Mouse (Mus musculus) heart, embryonic 12.5 days (tissue): Measurements from ENCODE around the gene Gm27027. TPM values are rescaled to one million over a fixed set of nuclear protein-coding genes. Genes with fewer than 3 reads are reported as not detected.
A peak's percentile ranks its signal among the peaks of the same experiment; 100 is the strongest.

ENCODE experiments used
- ATAC-seq: fragments of 200-750 bp; cut with Nextera tagmentation; 2 replicates; pipeline ENCODE4 v1.8.0; 2017; ENCODE audit warnings: moderate TSS enrichment, moderate library complexity; ENCODE audit not compliant: insufficient number of reproducible peaks, low FRiP score
- H3K27ac ChIP-seq: fragments of 300-500 bp; sonication (generic); 2 replicates; pipeline ENCODE4 v1.5.1; 2016; ENCODE audit warnings: mild to moderate bottlenecking, moderate library complexity; ENCODE audit not compliant: poor library complexity, severe bottlenecking
- H3K27me3 ChIP-seq: fragments of 300-500 bp; sonication (generic); replicated peaks from 2 replicates; pipeline ENCODE4 v1.6.1; 2016; ENCODE audit warnings: mild to moderate bottlenecking, moderate library complexity
- H3K36me3 ChIP-seq: fragments of 300-500 bp; sonication (generic); 2 replicates; pipeline ENCODE4 v1.6.1; 2016; ENCODE audit warnings: mild to moderate bottlenecking, moderate library complexity
- H3K4me1 ChIP-seq: fragments of 300-500 bp; sonication (generic); replicated peaks from 2 replicates; pipeline ENCODE4 v1.6.1; 2016; ENCODE audit warnings: mild to moderate bottlenecking
- H3K4me2 ChIP-seq: fragments of 300-500 bp; sonication (generic); 2 replicates; pipeline ENCODE4 v1.6.1; 2016; ENCODE audit warnings: mild to moderate bottlenecking, moderate library complexity
- H3K4me3 ChIP-seq: fragments of 300-500 bp; sonication (generic); 2 replicates; pipeline ENCODE4 v1.5.1; 2016; ENCODE audit warnings: mild to moderate bottlenecking
- H3K9ac ChIP-seq: fragments of 300-500 bp; sonication (generic); 2 replicates; pipeline ENCODE4 v1.6.1; 2016; ENCODE audit warnings: mild to moderate bottlenecking, moderate library complexity
- H3K9me3 ChIP-seq: fragments of 300-500 bp; sonication (generic); replicated peaks from 2 replicates; pipeline ENCODE4 v1.6.1; 2016; ENCODE audit warnings: mild to moderate bottlenecking, moderate library complexity
- WGBS: fragments of 180-500 bp; shearing (Covaris S2); methylation state at CpG from one replicate; pipeline ENCODE4 v1.1.7; 2016; 5-methylcytosine and 5-hydroxymethylcytosine counted together
- polyA plus RNA-seq: library from polyadenylated mRNA; unstranded; fragments of >200 nt; fragmentation: Nextera tagmentation; extraction: Ambion mirVana; gene quantifications from 2 replicates; pipeline ENCODE4 v1.2.1, GENCODE M21; 2016

Gene Gm27027
- polyA plus RNA-seq, 1 experiment from 2014 or later: not detected

DNA sequence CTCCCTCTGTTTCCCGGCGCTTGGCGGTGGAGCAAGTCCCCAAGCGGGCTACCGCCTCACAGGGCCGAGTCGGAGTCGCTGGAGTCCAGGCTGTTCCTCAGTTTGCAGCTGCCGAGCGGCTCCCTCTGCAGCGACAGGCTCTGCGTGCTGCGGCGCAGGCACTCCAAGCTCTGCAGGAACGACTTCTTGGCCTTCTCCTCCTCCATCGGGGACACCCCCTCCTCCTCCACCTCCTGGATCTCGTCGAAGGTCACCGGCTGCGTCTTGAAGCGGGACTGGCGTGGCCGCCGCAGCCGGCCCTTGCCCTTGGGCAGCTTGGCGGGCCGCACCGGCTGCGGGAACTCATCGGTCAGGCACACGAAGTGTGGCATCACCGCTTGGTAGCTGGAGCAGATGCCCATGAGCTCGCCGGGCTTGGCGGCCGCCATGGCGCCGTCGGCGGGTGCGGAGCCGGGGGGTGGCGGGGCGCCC, 39.8 kb downstream of the Gm27027 start:
- Histone ChIP-seq H3K9ac (peak overlapping the region; percentile 81), H3K9me3 (no peaks in the 10 kb centered on the region), H3K27me3 (peaks cover 63% of the 10 kb centered on the region), H3K27ac (0 out of 2 replicates have a peak overlapping the region, but pooled peaks have one; percentile 4), H3K4me1 (peaks cover 19% of the 10 kb centered on the region), H3K4me2 (peak overlapping the region; percentile 89), H3K4me3 (peak overlapping the region; percentile 63), H3K36me3 (no peaks in the 10 kb centered on the region)
- under 1% methylated on average over 43 of the region's 44 CpGs for WGBS
- peak; percentile 66 for ATAC-seq

DNA sequence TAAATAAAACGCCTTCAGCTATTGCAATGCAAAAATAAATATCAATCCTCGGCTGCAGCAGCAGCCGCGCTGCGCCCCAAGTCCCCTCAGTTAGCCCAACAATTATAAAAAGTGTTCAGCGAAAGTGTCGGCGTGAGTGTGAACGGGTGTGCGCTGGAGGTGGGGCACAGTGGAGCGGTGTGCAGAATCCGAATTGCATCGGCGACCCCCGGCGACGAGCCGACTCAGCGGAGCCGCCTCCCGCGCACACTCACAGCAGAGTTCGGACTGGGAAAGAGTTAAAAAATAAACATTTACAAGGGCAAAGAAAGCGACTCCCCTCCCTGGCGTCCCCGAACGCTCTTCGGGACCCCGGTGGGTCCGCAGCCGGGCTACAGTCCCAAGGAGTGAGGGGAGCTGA, 40.3 kb downstream of the Gm27027 start:
- H3K4me3 ChIP-seq: peak overlapping the region; percentile 63
- H3K27me3 ChIP-seq: peaks cover 60% of the 10 kb centered on the region
- 0 out of 2 replicates have a peak overlapping the region, but pooled peaks have one; percentile 4 for H3K27ac ChIP-seq
- H3K9me3 ChIP-seq: no peaks in the 10 kb centered on the region
- no peak for ATAC-seq
- no peaks in the 10 kb centered on the region for H3K36me3 ChIP-seq
- H3K9ac ChIP-seq: peak overlapping the region; percentile 81
- under 1% methylated on average over 31 of the region's 31 CpGs for WGBS
- peak overlapping the region; percentile 89 for H3K4me2 ChIP-seq
- peaks cover 19% of the 10 kb centered on the region for H3K4me1 ChIP-seq

DNA sequence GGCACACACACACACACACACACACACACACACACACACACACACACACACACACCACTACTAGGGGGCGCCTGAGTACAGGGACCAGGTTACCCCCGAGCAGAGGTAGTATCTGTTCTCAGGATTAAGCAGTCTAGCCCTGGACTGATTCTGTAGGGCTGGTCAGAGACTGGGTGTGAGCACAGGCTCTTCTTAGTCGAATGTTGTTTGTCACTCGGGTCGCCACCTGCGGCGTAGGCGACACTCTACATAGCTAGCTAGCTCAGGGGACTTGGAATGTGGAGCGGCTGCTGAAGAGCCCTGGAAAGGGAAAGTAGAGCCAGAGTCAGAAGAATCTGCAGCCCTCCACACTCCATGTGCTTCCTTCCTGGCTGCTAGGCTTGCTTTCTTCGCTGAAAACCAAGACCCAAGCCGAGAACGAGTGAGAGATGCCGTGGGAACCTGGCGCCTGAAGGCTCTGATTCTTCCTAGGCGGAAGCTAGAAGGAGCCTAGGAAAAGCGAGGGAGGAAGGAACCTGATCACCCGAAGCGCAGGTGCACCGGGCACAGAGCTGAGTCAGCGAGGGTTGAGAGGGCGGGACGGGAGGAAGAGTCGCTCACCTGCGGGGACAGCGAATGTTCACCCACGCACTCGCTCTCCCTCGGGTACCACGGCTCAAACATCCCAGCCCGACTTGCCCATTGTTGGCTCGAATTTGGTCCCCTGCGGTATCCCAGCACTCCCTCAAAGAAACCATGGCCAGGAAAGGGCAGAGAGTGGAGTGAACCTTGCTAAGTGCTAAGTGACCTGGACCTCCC, 41.2 kb downstream of the Gm27027 start:
- peak overlapping the region; percentile 81; the same call in 1 of the 2 replicates for H3K9ac ChIP-seq
- ATAC-seq: no peak
- H3K36me3 ChIP-seq: no peaks in the 10 kb centered on the region
- H3K4me3 ChIP-seq: peak overlapping the region; percentile 63
- WGBS: 2% methylated on average over 32 of the region's 32 CpGs
- H3K9me3 ChIP-seq: no peaks in the 10 kb centered on the region
- no peak overlapping the region for H3K27ac ChIP-seq
- peaks cover 19% of the 10 kb centered on the region for H3K4me1 ChIP-seq
- peak overlapping the region; percentile 89 for H3K4me2 ChIP-seq
- H3K27me3 ChIP-seq: peaks cover 57% of the 10 kb centered on the region

DNA sequence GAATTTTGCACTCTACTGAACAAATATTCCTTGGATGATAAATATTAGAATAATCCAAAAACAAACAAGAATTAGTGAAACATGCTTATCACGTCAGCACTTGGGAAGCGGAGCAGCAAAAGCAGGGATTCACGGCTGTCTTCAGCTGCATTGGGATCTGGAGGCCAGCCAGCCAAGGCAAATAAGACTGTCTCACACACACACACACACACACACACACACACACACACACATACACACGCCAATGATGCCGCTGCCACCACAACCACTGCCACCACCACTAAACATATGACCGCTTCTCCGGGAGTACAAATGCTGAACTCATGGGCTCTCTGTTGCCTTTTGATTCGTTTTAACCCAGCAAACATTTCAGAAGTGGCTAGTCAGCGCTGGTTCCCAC, 42.4 kb downstream of the Gm27027 start:
- H3K27ac ChIP-seq: no peak overlapping the region
- peaks cover 57% of the 10 kb centered on the region for H3K27me3 ChIP-seq
- no peaks in the 10 kb centered on the region for H3K36me3 ChIP-seq
- peaks cover 5% of the 10 kb centered on the region for H3K9me3 ChIP-seq
- H3K4me3 ChIP-seq: no peak overlapping the region
- H3K9ac ChIP-seq: no peak overlapping the region
- H3K4me2 ChIP-seq: no peak overlapping the region
- H3K4me1 ChIP-seq: peaks cover 19% of the 10 kb centered on the region
- ATAC-seq: no peak
- 83% methylated on average over 9 of the region's 9 CpGs for WGBS

DNA sequence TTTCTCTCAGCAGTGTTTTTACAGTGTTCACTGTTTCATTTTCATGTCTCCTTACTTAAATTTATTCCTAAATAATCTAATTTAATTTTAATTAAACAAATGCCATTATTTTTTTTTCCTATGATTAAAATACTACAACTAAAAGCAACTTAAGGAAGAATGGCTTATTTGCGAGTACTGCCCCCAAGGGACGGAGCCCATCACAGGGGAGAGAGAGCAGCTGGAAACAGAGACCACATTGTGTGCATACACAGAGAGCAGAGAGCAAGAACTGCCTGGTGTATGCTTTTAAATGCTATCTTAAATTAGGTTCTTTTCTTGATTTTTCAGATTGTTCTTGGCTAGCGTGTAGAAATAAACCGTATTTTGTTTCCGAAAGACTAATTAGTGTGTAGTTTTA, 49.2 kb downstream of the Gm27027 start:
- peaks cover 20% of the 10 kb centered on the region for H3K9me3 ChIP-seq
- no peak overlapping the region for H3K9ac ChIP-seq
- H3K27me3 ChIP-seq: peaks cover 15% of the 10 kb centered on the region; the same call in 1 of the 2 replicates
- WGBS: 52% methylated on average over 5 of the region's 5 CpGs
- no peak for ATAC-seq
- peaks cover 5% of the 10 kb centered on the region for H3K4me1 ChIP-seq
- no peak overlapping the region for H3K27ac ChIP-seq
- H3K4me3 ChIP-seq: no peak overlapping the region
- H3K4me2 ChIP-seq: no peak overlapping the region
- no peaks in the 10 kb centered on the region for H3K36me3 ChIP-seq

DNA sequence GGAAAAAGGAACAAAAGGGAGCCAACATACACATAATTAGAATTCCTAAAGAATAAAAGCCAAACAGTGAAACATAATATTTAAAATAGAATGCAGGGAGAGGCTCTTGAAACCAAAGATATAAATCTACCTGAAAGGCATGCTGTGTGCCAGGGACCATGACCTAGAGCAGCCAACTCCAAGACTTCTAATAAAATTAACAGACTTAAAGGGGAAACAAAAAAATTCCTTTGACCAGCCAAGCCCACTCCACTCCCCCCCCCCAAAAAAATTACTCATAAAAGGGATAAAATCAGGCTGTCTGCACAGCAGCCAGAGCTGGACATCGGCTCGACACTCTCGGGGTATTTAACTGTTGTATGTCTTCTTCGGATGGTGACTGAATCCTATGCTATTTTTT, 51.3 kb downstream of the Gm27027 start:
- 90% methylated on average over 4 of the region's 4 CpGs for whole genome bisulfite sequencing
- Histone ChIP-seq H3K4me3 (no peak overlapping the region), H3K4me1 (peaks cover 19% of the 10 kb centered on the region), H3K4me2 (no peak overlapping the region), H3K9me3 (peaks cover 20% of the 10 kb centered on the region), H3K36me3 (no peaks in the 10 kb centered on the region), H3K27me3 (peaks cover 10% of the 10 kb centered on the region; the same call in 1 of the 2 replicates), H3K27ac (no peak overlapping the region), H3K9ac (no peak overlapping the region)
- ATAC-seq: no peak

DNA sequence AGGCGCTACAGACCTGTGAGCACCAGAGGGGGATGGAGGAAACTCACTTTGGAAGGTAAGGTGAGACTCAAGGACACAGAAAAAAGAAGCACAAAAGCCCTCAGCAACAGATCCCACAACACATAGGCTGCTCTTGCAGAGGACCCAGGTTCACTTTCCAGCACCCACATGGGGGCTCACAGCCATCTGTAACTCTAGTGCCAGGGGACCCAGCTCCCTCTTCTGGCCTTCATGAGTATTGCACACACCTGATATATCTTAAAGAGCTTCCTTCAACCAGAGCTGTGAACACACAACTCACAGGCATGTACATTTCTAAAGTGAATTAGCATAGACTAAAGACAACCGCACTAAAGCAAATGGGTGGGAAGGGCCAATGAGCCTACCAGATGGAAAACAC, 52.1 kb downstream of the Gm27027 start:
- no peak overlapping the region for H3K27ac ChIP-seq
- no peak overlapping the region for H3K9ac ChIP-seq
- no peaks in the 10 kb centered on the region for H3K36me3 ChIP-seq
- peaks cover 19% of the 10 kb centered on the region for H3K4me1 ChIP-seq
- WGBS: 82% methylated on average over 2 of the region's 2 CpGs
- peaks cover 14% of the 10 kb centered on the region for H3K27me3 ChIP-seq
- no peak overlapping the region for H3K4me3 ChIP-seq
- H3K9me3 ChIP-seq: peaks cover 18% of the 10 kb centered on the region
- H3K4me2 ChIP-seq: no peak overlapping the region
- ATAC-seq: no peak

DNA sequence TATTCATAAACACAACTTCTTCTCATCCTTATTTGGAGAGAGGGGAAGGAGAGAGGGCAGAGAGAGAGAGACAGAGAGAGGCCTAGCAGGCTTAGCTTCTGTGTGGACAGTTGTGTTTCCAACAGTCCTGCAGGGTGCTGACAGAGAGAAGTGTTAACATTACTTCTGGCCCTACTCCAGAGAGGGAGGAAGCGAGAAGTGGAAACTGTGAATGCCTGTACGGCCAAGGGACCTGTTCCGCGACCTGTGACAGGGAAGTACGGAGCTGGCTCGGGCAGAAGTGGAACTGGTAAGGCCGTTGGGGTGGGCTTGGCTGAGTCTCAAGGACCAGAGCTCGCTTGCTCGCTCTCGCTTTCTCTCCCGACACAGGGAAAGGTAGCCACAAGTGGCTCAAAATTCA, 54.5 kb downstream of the Gm27027 start:
- H3K9ac ChIP-seq: no peak overlapping the region
- peak; percentile 71 for ATAC-seq

DNA sequence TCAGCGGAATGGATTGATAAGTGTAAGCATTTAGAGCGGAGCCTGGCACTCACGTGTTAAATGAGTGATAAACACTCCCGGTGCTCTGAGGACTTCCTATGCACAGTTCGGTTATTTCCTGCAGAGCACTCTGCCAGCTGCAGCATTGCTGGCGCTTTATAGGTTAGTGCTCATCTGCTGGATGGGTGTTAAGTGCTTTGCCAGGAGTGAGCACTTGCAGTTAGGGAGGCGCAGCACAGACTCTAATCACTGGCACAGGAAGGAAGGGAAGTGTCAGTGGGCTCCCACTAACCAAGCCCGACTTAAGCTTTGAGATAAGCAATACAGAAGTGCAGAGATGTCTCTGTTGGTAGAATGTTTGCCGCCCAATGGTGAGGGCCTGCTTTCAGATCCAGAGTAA, 57.6 kb downstream of the Gm27027 start:
- H3K4me3 ChIP-seq: no peak overlapping the region
- peaks cover 45% of the 10 kb centered on the region for H3K27me3 ChIP-seq
- peaks cover 6% of the 10 kb centered on the region for H3K9me3 ChIP-seq
- no peak for ATAC-seq
- H3K27ac ChIP-seq: no peak overlapping the region; the same call in 1 of the 2 replicates
- H3K4me1 ChIP-seq: peaks cover 29% of the 10 kb centered on the region
- H3K36me3 ChIP-seq: no peaks in the 10 kb centered on the region
- peak overlapping the region; percentile 11; the same call in 1 of the 2 replicates for H3K4me2 ChIP-seq
- H3K9ac ChIP-seq: no peak overlapping the region
- WGBS: 25% methylated on average over 9 of the region's 9 CpGs

More for the DNA sequence above, 54.5 kb downstream of the Gm27027 start:
- Histone ChIP-seq H3K4me3 (no peak overlapping the region), H3K27me3 (peaks cover 25% of the 10 kb centered on the region), H3K36me3 (no peaks in the 10 kb centered on the region), H3K4me1 (peaks cover 29% of the 10 kb centered on the region), H3K4me2 (peak overlapping the region; percentile 45), H3K27ac (peak overlapping the region; percentile 6; the same call in 1 of the 2 replicates), H3K9me3 (peaks cover 13% of the 10 kb centered on the region)
- 32% methylated on average over 11 of the region's 11 CpGs for WGBS

DNA sequence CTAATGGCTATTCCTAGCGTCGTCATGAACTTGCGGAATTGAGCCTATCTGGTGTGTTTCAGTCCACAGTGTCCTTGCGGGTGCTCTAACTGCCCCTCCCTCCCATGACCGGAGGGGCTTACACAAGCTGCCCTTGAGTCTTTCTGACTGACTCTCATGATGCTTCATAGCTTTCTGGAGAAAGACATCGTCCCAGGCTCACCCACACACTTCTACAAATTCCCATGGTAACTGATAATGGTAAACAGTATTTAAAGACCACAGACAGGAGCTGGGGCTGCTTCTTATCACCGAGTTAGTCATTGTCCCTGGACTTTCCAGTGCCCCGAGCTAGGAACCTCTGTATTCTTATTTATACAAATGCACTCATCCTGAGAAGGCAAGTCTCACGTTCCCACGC, 67.3 kb downstream of the Gm27027 start:
- Histone ChIP-seq H3K36me3 (no peaks in the 10 kb centered on the region), H3K4me1 (0 out of 2 replicates have a peak, but pooled peaks cover 9% of the 10 kb centered on the region), H3K27ac (no peak overlapping the region), H3K9me3 (no peaks in the 10 kb centered on the region), H3K4me2 (no peak overlapping the region), H3K9ac (no peak overlapping the region), H3K4me3 (no peak overlapping the region), H3K27me3 (peaks cover 39% of the 10 kb centered on the region)
- no peak for ATAC-seq
- 52% methylated on average over 10 of the region's 10 CpGs for WGBS

DNA sequence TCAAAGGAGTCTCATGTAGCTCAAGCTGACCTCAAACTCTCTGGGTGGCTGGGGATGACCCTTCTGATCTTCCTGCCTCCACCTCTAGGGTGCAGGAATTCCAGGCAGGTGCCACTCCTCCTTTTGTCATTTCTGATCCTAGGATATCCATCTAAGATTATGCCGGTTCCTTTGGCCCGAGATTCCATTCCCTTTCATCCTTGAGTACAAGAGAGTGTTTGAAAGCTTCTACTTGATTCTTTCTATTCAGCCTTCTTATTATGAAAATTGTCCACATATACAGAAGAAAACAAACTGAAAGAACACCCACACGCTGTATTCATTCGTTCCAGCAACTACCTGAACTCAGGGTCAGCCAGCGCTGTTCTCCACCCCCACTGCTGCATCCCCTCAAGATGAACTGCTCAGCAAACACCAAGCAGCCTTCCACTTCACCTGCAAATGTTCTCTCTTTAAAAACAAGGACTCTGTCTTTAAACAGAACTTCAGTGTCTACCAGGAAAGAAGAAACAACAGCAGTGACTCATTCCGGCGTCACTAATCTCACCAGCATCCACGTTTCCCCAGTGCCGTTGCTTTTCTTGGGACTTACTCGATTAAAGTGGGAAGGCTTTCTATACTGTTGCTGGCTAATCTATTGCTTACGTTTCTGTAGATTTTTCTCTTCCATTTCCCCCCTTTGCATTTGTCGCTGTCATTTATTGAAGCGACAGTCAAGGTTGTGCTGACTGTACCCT, 68.3 kb downstream of the Gm27027 start:
- WGBS: 62% methylated on average over 13 of the region's 13 CpGs
- Histone ChIP-seq H3K36me3 (no peaks in the 10 kb centered on the region), H3K27ac (no peak overlapping the region), H3K27me3 (peaks cover 36% of the 10 kb centered on the region), H3K4me3 (no peak overlapping the region), H3K9me3 (no peaks in the 10 kb centered on the region), H3K4me1 (0 out of 2 replicates have a peak, but pooled peaks cover 9% of the 10 kb centered on the region), H3K9ac (no peak overlapping the region), H3K4me2 (no peak overlapping the region)
- no peak for ATAC-seq
